Mouse (Mus musculus): Measurements from ENCODE around the gene Ctnnb1. TPM values are rescaled to one million over a fixed set of nuclear protein-coding genes. Genes with fewer than 3 reads are reported as not detected.
"Not testable (repeated sequence)": the region's sequence is repeated elsewhere in the genome, so short reads cannot be mapped to it uniquely, and the experiment has no call there.

The Ctnnb1 gene
- 100 to 1,000 TPM; 718 to 723 TPM for total RNA-seq (2021)
- long read RNA-seq, experiment 1, transcript Ctnnb1-215 (1 exons, 1,292 nt): minor isoform, 9 of 69 reads
- long read RNA-seq, experiment 1, transcript Ctnnb1-201 (15 exons, 3,623 nt): major isoform, 16 of 69 reads
- long read RNA-seq, experiment 1, partial matches to known transcripts: 38 of 69 reads
- long read RNA-seq, experiment 1, other reads (novel, unspliced or antisense): 6 of 69 reads
- long read RNA-seq, experiment 2, transcript Ctnnb1-215 (1 exons, 1,292 nt): minor isoform, 22 of 247 reads
- long read RNA-seq, experiment 2, transcript Ctnnb1-201 (15 exons, 3,623 nt): major isoform, 77 of 247 reads
- long read RNA-seq, experiment 2, partial matches to known transcripts: 130 of 247 reads
- long read RNA-seq, experiment 2, other reads (novel, unspliced or antisense): 17 of 247 reads

DNA sequence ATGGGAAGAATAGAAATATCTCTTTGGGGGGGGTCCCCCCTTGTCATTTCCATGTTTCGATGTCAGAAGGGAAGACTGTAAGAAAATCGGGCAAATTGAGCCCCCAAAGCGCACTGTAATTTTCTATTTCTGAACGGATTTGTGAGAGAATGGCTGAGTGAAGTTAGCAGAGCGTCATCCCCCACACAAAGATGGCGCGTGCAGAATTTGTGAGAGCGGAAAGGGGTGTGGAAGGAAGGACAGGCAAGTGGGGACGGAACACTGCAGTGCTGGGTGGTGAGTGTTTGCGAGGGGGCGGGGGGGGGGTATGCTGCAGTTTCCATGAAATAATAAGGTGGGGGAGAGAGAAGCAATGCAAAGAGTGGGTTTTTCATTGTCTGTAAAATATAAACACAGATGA lies at the start of gene Ctnnb1:
Ctnnb1 (plus strand) TSS at position 136 of the 400 bp plus-strand sequence.
- DNase-seq (ENCODE audit: low spot score in 2 of 2): no peak

GRCm38 (mm10) chr9:120880286-120880685 lies 48.7 kb upstream of the Ctnnb1 start:
- DNase-seq (ENCODE audit: low spot score in 2 of 2): no peak

GRCm38 (mm10) chr9:120881121-120881520 lies 47.9 kb upstream of the Ctnnb1 start:
- no peak for DNase-seq (ENCODE audit: low spot score in 2 of 2)

GRCm38 (mm10) chr9:120881839-120882238 lies 47.2 kb upstream of the Ctnnb1 start:
- DNase-seq (ENCODE audit: low spot score in 2 of 2): no peak

DNA sequence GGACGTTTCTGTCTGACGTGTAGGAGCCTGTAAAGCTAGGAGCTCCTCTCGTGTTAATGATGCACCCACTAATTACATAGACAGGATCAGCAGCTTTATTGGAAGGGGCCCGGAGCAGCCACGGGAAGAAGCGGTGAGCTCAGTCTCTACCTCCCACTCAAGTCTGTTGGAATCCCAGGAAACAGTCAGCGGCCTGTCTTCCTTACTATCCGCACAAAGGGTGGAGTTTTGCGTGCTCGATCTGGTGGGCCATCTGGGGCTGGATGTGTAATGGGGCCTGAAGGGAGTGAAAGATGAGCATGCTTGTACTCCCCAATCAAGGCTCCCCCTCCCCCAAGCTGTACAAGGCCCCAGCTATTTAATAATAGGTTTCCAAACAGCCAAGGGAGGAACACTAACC lies 44.3 kb upstream of the Ctnnb1 start:
- no peak for DNase-seq (ENCODE audit: low spot score in 2 of 2)

GRCm38 (mm10) chr9:120887631-120888030 lies 41.4 kb upstream of the Ctnnb1 start:
- no peak for DNase-seq (ENCODE audit: low spot score in 2 of 2)

DNA sequence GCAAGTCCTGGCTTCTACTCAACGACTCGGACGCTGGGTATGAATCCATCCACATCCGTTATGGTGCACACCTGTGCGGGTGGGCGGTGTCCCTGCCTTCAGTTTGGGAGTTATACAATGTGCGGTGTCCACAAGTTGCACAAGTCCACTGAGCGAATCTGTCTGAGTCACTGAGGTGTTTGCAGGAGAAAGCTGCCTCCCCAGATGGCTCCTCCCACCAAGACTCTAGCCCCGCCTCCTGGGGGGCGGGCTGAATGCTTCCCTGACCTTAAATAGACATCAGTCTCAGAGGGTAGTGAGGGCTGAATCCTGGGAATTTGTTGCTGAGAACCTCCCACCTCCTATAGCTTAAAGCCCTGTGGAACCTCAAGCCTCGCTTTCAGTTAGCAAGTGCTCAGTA lies 35.6 kb upstream of the Ctnnb1 start:
- no peak for DNase-seq (ENCODE audit: low spot score in 2 of 2)

GRCm38 (mm10) chr9:120893971-120894370 lies 35.0 kb upstream of the Ctnnb1 start:
- no peak for DNase-seq (ENCODE audit: low spot score in 2 of 2)

- DNase-seq (ENCODE audit: low spot score in 2 of 2): no peak
Measured at GRCm38 (mm10) chr9:120894376-120894775, 34.6 kb upstream of the Ctnnb1 start.

GRCm38 (mm10) chr9:120896502-120896901 lies 32.5 kb upstream of the Ctnnb1 start:
- DNase-seq (ENCODE audit: low spot score in 2 of 2): no peak

GRCm38 (mm10) chr9:120897269-120897668 lies 31.7 kb upstream of the Ctnnb1 start:
- DNase-seq (ENCODE audit: low spot score in 2 of 2): no peak

GRCm38 (mm10) chr9:120899833-120900232 lies 29.2 kb upstream of the Ctnnb1 start:
- DNase-seq (ENCODE audit: low spot score in 2 of 2): no peak

DNA sequence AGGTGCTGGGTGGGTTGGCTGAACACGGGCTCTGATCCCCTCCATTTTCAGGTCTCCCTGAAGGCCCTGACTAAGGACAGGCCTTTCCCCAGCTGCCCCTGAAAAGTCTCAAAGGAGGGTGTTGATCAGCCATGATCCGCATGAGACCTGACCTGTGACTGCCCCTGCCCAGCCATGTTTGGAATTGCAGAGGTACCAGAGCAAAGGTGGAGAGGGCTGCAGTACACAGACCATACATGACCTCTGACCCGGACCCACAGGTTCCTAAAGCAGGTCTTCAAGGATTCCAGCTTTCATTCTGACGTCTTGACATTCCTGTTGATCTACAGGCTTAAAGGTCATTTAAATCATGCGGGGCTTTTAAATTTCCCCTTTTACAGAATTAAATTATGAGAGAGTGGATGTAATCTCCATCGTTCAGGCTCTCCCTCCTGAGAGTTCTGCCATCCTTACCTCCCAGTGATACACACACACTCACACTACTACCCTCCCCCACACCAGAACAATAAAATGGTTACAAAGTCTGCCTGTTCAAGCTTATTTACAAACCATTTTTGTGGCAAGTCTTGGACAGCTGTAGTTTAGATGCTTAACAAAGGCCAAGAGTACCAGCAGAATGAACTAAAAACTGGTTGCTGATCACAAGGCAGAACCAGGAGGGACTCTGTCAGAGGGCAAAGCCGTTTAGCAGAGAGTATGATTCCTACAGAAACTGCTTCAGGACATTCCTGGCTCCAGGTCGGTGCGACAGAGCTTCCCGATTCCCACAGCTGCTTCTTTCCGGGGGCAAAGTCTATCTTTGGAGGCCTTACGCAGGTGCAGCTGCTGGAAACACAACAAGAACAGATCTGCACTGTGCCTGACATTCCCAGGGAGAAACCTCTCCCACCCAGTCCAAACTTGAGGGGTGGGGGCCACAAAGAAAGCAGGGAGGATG lies 28.4 kb upstream of the Ctnnb1 start:
- DNase-seq (ENCODE audit: low spot score in 2 of 2): no peak

DNA sequence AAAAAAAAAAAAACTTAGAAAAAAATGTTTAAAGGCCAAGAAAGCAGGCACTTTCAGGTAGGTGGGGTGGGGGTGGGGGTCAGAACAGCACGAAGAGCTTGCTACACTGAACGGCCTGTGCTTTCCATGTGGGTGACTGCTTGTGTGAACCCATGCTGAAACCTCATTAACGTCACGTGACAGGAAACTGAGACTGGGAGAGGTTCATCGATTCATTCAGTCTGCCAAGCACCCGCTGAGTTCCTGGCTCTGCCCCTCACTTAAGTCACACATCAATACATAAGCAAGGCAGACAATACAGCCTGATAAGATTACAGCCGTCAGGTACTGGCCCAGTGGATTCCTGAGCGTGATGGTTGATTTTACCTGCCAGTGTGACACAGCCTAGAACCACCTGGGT lies 26.5 kb upstream of the Ctnnb1 start:
- DNase-seq (ENCODE audit: low spot score in 2 of 2): no peak

- no peak for DNase-seq (ENCODE audit: low spot score in 2 of 2)
Measured at GRCm38 (mm10) chr9:120908461-120908860, 20.6 kb upstream of the Ctnnb1 start.

- DNase-seq (ENCODE audit: low spot score in 2 of 2): no peak
Measured at GRCm38 (mm10) chr9:120913152-120913551, 15.9 kb upstream of the Ctnnb1 start.

- DNase-seq (ENCODE audit: low spot score in 2 of 2): no peak
Measured at GRCm38 (mm10) chr9:120914429-120914828, 14.6 kb upstream of the Ctnnb1 start.

DNA sequence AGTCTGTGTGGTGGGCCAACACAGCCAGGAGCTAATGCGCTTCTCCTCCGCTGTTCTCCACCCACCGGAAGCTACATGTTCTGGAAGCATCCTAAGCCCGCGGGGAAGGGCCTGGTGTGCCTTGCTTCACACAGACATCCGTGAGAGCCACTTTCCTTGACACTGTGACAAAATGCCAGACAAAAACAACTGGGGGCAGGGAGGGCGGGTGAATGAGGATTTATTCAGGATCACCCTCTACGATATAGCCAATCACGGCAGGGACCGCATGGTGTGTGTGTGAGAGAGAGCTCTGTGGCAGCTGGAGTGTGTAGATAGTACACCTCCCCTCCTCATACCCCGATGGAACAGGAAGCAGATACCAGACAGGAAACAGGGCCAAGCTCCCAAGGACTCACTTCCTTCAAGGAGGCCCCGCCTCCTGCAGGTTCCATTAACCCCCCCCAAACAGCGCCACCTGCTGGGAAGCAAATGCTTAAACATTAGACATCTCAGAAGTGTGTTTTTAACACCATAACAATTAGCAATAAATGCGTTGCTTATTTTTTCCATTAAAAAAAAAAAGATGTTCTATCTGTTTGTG lies 14.0 kb upstream of the Ctnnb1 start:
- DNase-seq (ENCODE audit: low spot score in 2 of 2): no peak

- DNase-seq (ENCODE audit: low spot score in 2 of 2): not testable (repeated sequence)
Measured at GRCm38 (mm10) chr9:120917619-120918018, 11.4 kb upstream of the Ctnnb1 start.

DNA sequence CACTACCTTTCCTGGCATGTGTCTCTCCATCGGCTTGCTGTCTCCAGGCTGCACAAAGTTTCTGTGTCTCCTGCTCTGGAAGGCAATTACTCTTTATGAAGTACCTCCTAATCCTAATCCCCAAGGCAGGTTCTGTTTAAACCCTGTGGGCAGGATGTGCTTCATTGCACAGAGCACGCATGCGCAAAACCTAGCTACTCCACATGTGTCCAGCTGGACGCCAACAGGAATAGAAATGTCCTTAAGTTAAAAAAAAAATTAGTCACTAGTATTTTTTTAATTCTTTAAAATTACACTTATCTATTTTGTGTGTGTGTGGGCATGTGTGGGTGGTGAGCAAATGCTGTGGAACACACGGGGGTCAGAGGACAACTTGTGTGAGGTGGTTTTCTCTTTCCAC lies 10.8 kb upstream of the Ctnnb1 start:
- no peak for DNase-seq (ENCODE audit: low spot score in 2 of 2)

- DNase-seq (ENCODE audit: low spot score in 2 of 2): no peak
Measured at GRCm38 (mm10) chr9:120918642-120919041, 10.4 kb upstream of the Ctnnb1 start.

DNA sequence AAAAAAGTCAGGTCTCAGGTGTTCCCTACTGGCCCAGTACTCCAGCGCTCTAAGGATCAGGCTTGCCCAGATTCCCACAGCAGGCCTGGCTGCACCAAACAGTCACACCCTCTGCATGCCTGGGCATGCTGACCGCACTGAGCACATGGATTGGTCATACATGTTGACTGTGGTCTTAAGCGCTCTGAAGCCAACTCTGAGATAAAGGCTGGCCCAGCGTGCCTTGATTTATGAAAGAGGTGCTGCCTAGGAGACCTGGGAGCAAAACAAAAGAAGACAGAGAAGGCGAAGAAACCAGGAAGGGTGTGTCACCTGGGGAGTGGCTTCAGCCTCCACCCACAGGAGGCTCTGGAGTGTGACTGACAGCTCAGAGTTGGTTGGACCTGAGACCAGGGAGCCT lies 9.9 kb upstream of the Ctnnb1 start:
- DNase-seq (ENCODE audit: low spot score in 2 of 2): no peak
